Mouse (Mus musculus) embryonic facial prominence, embryonic 12.5 days (tissue): ENCODE measurements around the gene Eefsec. TPM values are rescaled to one million over a fixed set of nuclear protein-coding genes. Genes with fewer than 3 reads are reported as not detected.

Source experiments
- polyA plus RNA-seq: library from polyadenylated mRNA; unstranded; fragments of >200 nt; fragmentation: Nextera tagmentation; extraction: Ambion mirVana; gene quantifications from 2 replicates; pipeline ENCODE4 v1.2.1, GENCODE M21; 2016

Gene Eefsec
- polyA plus RNA-seq, 1 experiment from 2014 or later, result 38.1 TPM

Other genes with a start within 250 kb of the Eefsec start
- gene Dnajb8, start 224.3 kb downstream of the Eefsec start, polyA plus RNA-seq, result not detected in 2 replicates
- 152 and 154 TPM in 2 replicates for gene Ruvbl1, start 18.9 kb upstream of the Eefsec start, polyA plus RNA-seq
- gene Sec61a1, start 72.4 kb upstream of the Eefsec start, polyA plus RNA-seq, result 237 and 245 TPM in 2 replicates
- 0.36 TPM in 1 of 2 replicates, not detected in the other for gene Kbtbd12, start 191.4 kb upstream of the Eefsec start, polyA plus RNA-seq